Mouse (Mus musculus): ENCODE results near the gene Lypd1.

- TF ChIP-seq EP300 (IDR thresholded peaks at IDR 0.05; ENCODE audit: low read depth) (no peak), CTCF (IDR thresholded peaks at IDR 0.05; ENCODE audit: low read depth) (no peak)
Observed at GRCm38 (mm10) chr1:125911337-125911900, 1.5 kb downstream of the Lypd1 start.

Measured in liver, postnatal 0 days (tissue).